Comparison of ENCODE assay signal across 10 mouse cellular contexts in the genomic region with DNA sequence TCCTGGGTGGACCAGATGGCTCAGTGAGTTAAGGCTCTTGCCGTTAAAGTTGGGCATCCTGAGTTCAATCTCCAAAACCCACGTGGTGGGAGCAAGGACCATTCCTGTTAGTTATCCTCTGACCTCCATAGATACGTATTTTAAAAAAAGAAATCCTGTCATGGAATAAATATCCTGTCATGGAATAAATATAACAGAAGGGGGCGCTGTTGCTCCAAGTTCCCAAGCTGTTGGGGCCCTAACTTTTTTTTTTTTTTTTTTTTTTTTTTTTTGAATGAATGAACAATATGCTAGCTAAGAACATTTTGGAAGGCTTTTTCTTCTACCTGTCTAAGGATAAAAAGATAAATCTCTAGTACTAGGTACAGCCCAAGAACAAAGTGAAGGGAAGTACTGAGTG. TPM values are rescaled to one million over a fixed set of nuclear protein-coding genes. Genes with fewer than 3 reads are reported as not detected.
A peak's percentile ranks its signal among the peaks of the same experiment; 100 is the strongest.
DNase-seq lines count a peak whose midpoint lies in the region; ATAC-seq and TF ChIP-seq lines count a peak whose summit lies in the region.
"Had no signal": no experiment of that assay in that cellular context is flagged by ENCODE, and none has a peak within 500 bp of the region (broad histone marks: within the 10 kb centered on the region; RNA-seq: fewer than 3 reads in every experiment).

No protein-coding gene starts in this region.

- no peaks in the 10 kb centered on the region for H3K36me3 ChIP-seq in forebrain, postnatal 0 days (ENCODE audit: insufficient read depth)
- no peaks in the 10 kb centered on the region for H3K36me3 ChIP-seq in forebrain, embryonic 11.5 days (ENCODE audit: control insufficient read depth, insufficient read depth, low read length)
- H3K36me3 ChIP-seq: liver, embryonic 15.5 days had no signal

- no peaks in the 10 kb centered on the region for H3K27me3 ChIP-seq in forebrain, postnatal 0 days (ENCODE audit: insufficient read depth, low read length)
- no peaks in the 10 kb centered on the region; the same call in 1 of the 2 replicates for H3K27me3 ChIP-seq in forebrain, embryonic 11.5 days (ENCODE audit: control insufficient read depth, insufficient read depth, low read length)

- H3K9me3 ChIP-seq in forebrain, postnatal 0 days (ENCODE audit: low read length), result no peaks in the 10 kb centered on the region
- no peaks in the 10 kb centered on the region for H3K9me3 ChIP-seq in forebrain, embryonic 11.5 days (ENCODE audit: control insufficient read depth, low read length)
- H3K9me3 ChIP-seq: liver, embryonic 15.5 days had no signal

- TF ChIP-seq POLR2A in lung, adult 2 months (IDR thresholded peaks at IDR 0.05; ENCODE audit: borderline replicate concordance, extremely low read depth, low read depth, low read length), result no peak

- intact Hi-C loops in gastrocnemius, postnatal 36 days (cut with DNase I), result loop anchor here (1.0 to 5.0 kb wide), 2 partner anchors 199 to 290 kb away; no protein-coding TSS in a partner anchor

- peak; percentile 73 for TF ChIP-seq CTCF in forebrain, postnatal 0 days (IDR thresholded peaks at IDR 0.05; ENCODE audit: low read depth)
- peak; percentile 24; the same call in 1 of the 2 replicates for TF ChIP-seq CTCF in lung, adult 2 months (IDR thresholded peaks at IDR 0.05; ENCODE audit: insufficient read depth, low read length)

- H3K4me3 ChIP-seq in forebrain, postnatal 0 days (ENCODE audit: low read depth, low read length), result no peak overlapping the region
- no peak overlapping the region for H3K4me3 ChIP-seq in forebrain, embryonic 11.5 days (ENCODE audit: low read depth, low read length)
- H3K4me3 ChIP-seq in lung, adult 2 months (replicated peaks; ENCODE audit: extremely low read depth, low read depth, low read length), result no peak overlapping the region
- H3K4me3 ChIP-seq: liver, embryonic 15.5 days had no signal

- no peak overlapping the region for H3K27ac ChIP-seq in forebrain, postnatal 0 days (ENCODE audit: low read depth, low read length)
- no peak overlapping the region for H3K27ac ChIP-seq in forebrain, embryonic 11.5 days (ENCODE audit: low read depth, low read length)
- H3K27ac ChIP-seq: liver, embryonic 15.5 days had no signal

- DNase-seq in forebrain, postnatal 0 days, result peak; percentile 63
- no peak for DNase-seq in forebrain, embryonic 11.5 days (ENCODE audit: low spot score)
- DNase-seq in lung, adult 2 months, result no peak
- DNase-seq in lung, postnatal 4 days, result no peak
- peak; percentile 67 for DNase-seq in c-Kit-positive CD71-positive TER-119-positive erythroid progenitor cells, embryonic 14.5 days (ENCODE audit: low spot score)
- DNase-seq in naive thymus-derived CD4-positive, alpha-beta T cell, adult 2 months (ENCODE audit: low read depth), result peak; percentile 82
- no peak for DNase-seq in layer of hippocampus, postnatal 36 days
- DNase-seq in gastrocnemius, postnatal 36 days, result no peak

- H3K9ac ChIP-seq in forebrain, postnatal 0 days, result no peak overlapping the region
- no peak overlapping the region for H3K9ac ChIP-seq in forebrain, embryonic 11.5 days (ENCODE audit: low read length)
- H3K9ac ChIP-seq: liver, embryonic 15.5 days had no signal

- ATAC-seq in forebrain, postnatal 0 days, result no peak
- ATAC-seq in forebrain, embryonic 11.5 days (replicated peaks; ENCODE audit: low FRiP score), result no peak

- H3K4me2 ChIP-seq in forebrain, postnatal 0 days (ENCODE audit: low read depth), result no peak overlapping the region
- no peak overlapping the region for H3K4me2 ChIP-seq in forebrain, embryonic 11.5 days (ENCODE audit: low read depth, low read length, severe bottlenecking)
- H3K4me2 ChIP-seq: liver, embryonic 15.5 days had no signal

- H3K4me1 ChIP-seq in forebrain, postnatal 0 days (ENCODE audit: insufficient read depth), result no peaks in the 10 kb centered on the region
- no peaks in the 10 kb centered on the region for H3K4me1 ChIP-seq in forebrain, embryonic 11.5 days (replicated peaks; ENCODE audit: control insufficient read depth, insufficient read depth, low read length)
- H3K4me1 ChIP-seq in lung, adult 2 months (ENCODE audit: control insufficient read depth, insufficient read depth, low read length), result peaks cover 8% of the 10 kb centered on the region
- H3K4me1 ChIP-seq: liver, embryonic 15.5 days had no signal

- WGBS in forebrain, postnatal 0 days, result 6% methylated on average over 4 of the region's 4 CpGs
- WGBS in forebrain, embryonic 11.5 days, result 6% methylated on average over 4 of the region's 4 CpGs
- 1% methylated on average over 4 of the region's 4 CpGs for WGBS in lung, adult 2 months

RNA-seq across cellular contexts. Expression of gene Chsy1, which starts 7.4 kb away (rescaled TPM):
- total RNA-seq in forebrain, postnatal 0 days (2014; rRNA removed), result 39.8 and 49.9 TPM in 2 replicates
- 8.7 TPM in 2 replicates for polyA plus RNA-seq in forebrain, postnatal 0 days (2015; fragmentation: Nextera tagmentation; extraction: Ambion mirVana)
- polyA plus RNA-seq in forebrain, embryonic 11.5 days (2014; fragmentation: Nextera tagmentation; extraction: Ambion mirVana), result 17.7 and 18.6 TPM in 2 replicates
- polyA plus RNA-seq in lung, adult 2 months (2012; rRNA removed), result 14.6 and 18.1 TPM in 2 replicates
- 10 to 100 TPM; 16.7 to 17.9 TPM for total RNA-seq in layer of hippocampus, postnatal 36 days (2021)
- total RNA-seq in gastrocnemius, postnatal 36 days (2021), result 1 to 10 TPM; 2.9 to 3.4 TPM

RNA-seq across cellular contexts. Expression of gene Selenos, which starts 22.4 kb away (rescaled TPM):
- 49.7 and 52.2 TPM in 2 replicates for total RNA-seq in forebrain, postnatal 0 days (2014; rRNA removed)
- polyA plus RNA-seq in forebrain, postnatal 0 days (2015; fragmentation: Nextera tagmentation; extraction: Ambion mirVana), result 110 and 117 TPM in 2 replicates
- 62.8 and 64.2 TPM in 2 replicates for polyA plus RNA-seq in forebrain, embryonic 11.5 days (2014; fragmentation: Nextera tagmentation; extraction: Ambion mirVana)
- 109 and 165 TPM in 2 replicates for polyA plus RNA-seq in lung, adult 2 months (2012; rRNA removed)
- 10 to 100 TPM; 53.5 to 55.9 TPM for total RNA-seq in layer of hippocampus, postnatal 36 days (2021)
- 10 to 100 TPM; 20.3 to 28.4 TPM for total RNA-seq in gastrocnemius, postnatal 36 days (2021)

RNA-seq across cellular contexts. Expression of gene Snrpa1, which starts 43.1 kb away (rescaled TPM):
- 45.6 and 55.8 TPM in 2 replicates for total RNA-seq in forebrain, postnatal 0 days (2014; rRNA removed)
- 135 TPM in 2 replicates for polyA plus RNA-seq in forebrain, postnatal 0 days (2015; fragmentation: Nextera tagmentation; extraction: Ambion mirVana)
- polyA plus RNA-seq in forebrain, embryonic 11.5 days (2014; fragmentation: Nextera tagmentation; extraction: Ambion mirVana), result 229 and 250 TPM in 2 replicates
- polyA plus RNA-seq in lung, adult 2 months (2012; rRNA removed), result 7.3 and 10.0 TPM in 2 replicates
- 10 to 100 TPM; 34.1 to 35.0 TPM for total RNA-seq in layer of hippocampus, postnatal 36 days (2021)
- 10 to 100 TPM; 16.8 to 19.0 TPM for total RNA-seq in gastrocnemius, postnatal 36 days (2021)

RNA-seq across cellular contexts. Expression of gene Gm45213, which starts 58.5 kb away (rescaled TPM):
- not detected in 2 replicates for total RNA-seq in forebrain, postnatal 0 days (2014; rRNA removed)
- polyA plus RNA-seq in forebrain, postnatal 0 days (2015; fragmentation: Nextera tagmentation; extraction: Ambion mirVana), result not detected in 2 replicates
- polyA plus RNA-seq in forebrain, embryonic 11.5 days (2014; fragmentation: Nextera tagmentation; extraction: Ambion mirVana), result not detected in 2 replicates
- not detected in 2 replicates for polyA plus RNA-seq in lung, adult 2 months (2012; rRNA removed)
- total RNA-seq in layer of hippocampus, postnatal 36 days (2021), result not detected
- total RNA-seq in gastrocnemius, postnatal 36 days (2021), result not detected
- polyA plus RNA-seq: liver, embryonic 15.5 days; stomach, embryonic 14.5 days had no signal

Comparison
In these comparisons a context has a peak if more than half of its experiments do, and no peak if none do; other contexts are left out.
1. DNase-seq: peak in forebrain, postnatal 0 days (single experiment), c-Kit-positive CD71-positive TER-119-positive erythroid progenitor cells, embryonic 14.5 days (single experiment) and naive thymus-derived CD4-positive, alpha-beta T cell, adult 2 months (single experiment); none in forebrain, embryonic 11.5 days (single experiment), lung, adult 2 months (single experiment), lung, postnatal 4 days (0 of 2), layer of hippocampus, postnatal 36 days (0 of 2) and gastrocnemius, postnatal 36 days (0 of 2).